Mouse (Mus musculus): ENCODE measurements at regions not wholly inside any gene's neighbourhood (a gene's known extent, or its start where the extent isn't known, plus 50 kb on each side); places are given as distances from the start of the nearest gene placed in this dataset.

GRCm38 (mm10) chr12:97515805-97516204 lies 743.5 kb downstream of the Galc start:
- TF ChIP-seq CTCF (IDR thresholded peaks at IDR 0.05) (no peak), EP300 (IDR thresholded peaks at IDR 0.05) (no peak)
